Mouse (Mus musculus) B cell, adult 62 days (primary cell): Measurements from ENCODE around the gene Olfr1303. TPM values are rescaled to one million over a fixed set of nuclear protein-coding genes. Genes with fewer than 3 reads are reported as not detected.

ENCODE experiments used
- total RNA-seq: library from RNA; stranded (reverse); gene quantifications from 4 replicates; pipeline ENCODE4 v1.2.4, GENCODE M21; 2023

Gene Olfr1303
- total RNA-seq, result not detected in 4 replicates

GRCm38 (mm10) chr2:111820240-111820639, at the start of gene Olfr1303:
Gene Olfr1303, minus strand, starts transcription at chr2:111820340.

GRCm38 (mm10) chr2:111777129-111777528, 43.0 kb downstream of the Olfr1303 start, which contains the start of gene Olfr1302:
Gene Olfr1302, plus strand, starts transcription at chr2:111777429.

Other genes starting within 250 kb of the Olfr1303 start
- not detected in 4 replicates for gene Olfr1297, start 193.8 kb downstream of the Olfr1303 start, total RNA-seq
- not detected in 4 replicates for gene Olfr1298, start 171.1 kb downstream of the Olfr1303 start, total RNA-seq
- not detected in 4 replicates for gene Olfr1299, start 158.9 kb downstream of the Olfr1303 start, total RNA-seq
- gene Olfr1301, start 69.3 kb downstream of the Olfr1303 start, total RNA-seq, result not detected in 4 replicates
- not detected in 4 replicates for gene Olfr1302, start 42.9 kb downstream of the Olfr1303 start, total RNA-seq
- gene Olfr1305, start 56.8 kb upstream of the Olfr1303 start, total RNA-seq, result not detected in 4 replicates
- not detected in 4 replicates for gene Olfr1306, start 95.9 kb upstream of the Olfr1303 start, total RNA-seq
- gene Olfr1307, start 129.1 kb upstream of the Olfr1303 start, total RNA-seq, result 0.03 to 0.06 TPM in 2 of 4 replicates, not detected in the others
- gene Olfr1308, start 144.6 kb upstream of the Olfr1303 start, total RNA-seq, result not detected in 4 replicates
- not detected in 4 replicates for gene Olfr1309, start 169.9 kb upstream of the Olfr1303 start, total RNA-seq
- not detected in 4 replicates for gene Olfr1310, start 192.4 kb upstream of the Olfr1303 start, total RNA-seq
- not detected in 4 replicates for gene Olfr1311, start 204.1 kb upstream of the Olfr1303 start, total RNA-seq
- not detected in 4 replicates for gene Olfr1312, start 229.9 kb upstream of the Olfr1303 start, total RNA-seq